Mouse (Mus musculus) kidney, adult 2 months (tissue): ENCODE results near the gene Fam53b. TPM values are rescaled to one million over a fixed set of nuclear protein-coding genes. Genes with fewer than 3 reads are reported as not detected.
"Not testable (repeated sequence)": the region's sequence is repeated elsewhere in the genome, so short reads cannot be mapped to it uniquely, and the experiment has no call there.

Source experiments
- DNase-seq: peaks from one replicate; pipeline ENCODE4 v3.0.0; 2021
- H3K27ac ChIP-seq: fragments of 200-500 bp; 2 replicates; pipeline ENCODE4 v1.5.1; 2012; ENCODE audit warnings: low read depth, low read length, control low read depth, inconsistent platforms; ENCODE audit not compliant: insufficient read depth
- H3K27me3 ChIP-seq: fragments of 200-500 bp; replicated peaks from 2 replicates; pipeline ENCODE4 v1.6.1; 2012; ENCODE audit warnings: mild to moderate bottlenecking, moderate library complexity, low read length, inconsistent platforms; ENCODE audit not compliant: control insufficient read depth, insufficient read depth
- H3K36me3 ChIP-seq: fragments of 200-500 bp; 2 replicates; pipeline ENCODE4 v1.6.1; 2012; ENCODE audit warnings: mild to moderate bottlenecking, moderate library complexity, low read length, inconsistent platforms; ENCODE audit not compliant: control insufficient read depth, insufficient read depth
- H3K4me1 ChIP-seq: fragments of 200-500 bp; 2 replicates; pipeline ENCODE4 v1.6.1; 2011; ENCODE audit warnings: low read length; ENCODE audit not compliant: control insufficient read depth, insufficient read depth
- H3K4me3 ChIP-seq: fragments of 200-500 bp; 2 replicates; pipeline ENCODE4 v1.5.1; 2011; ENCODE audit warnings: mild to moderate bottlenecking, low read depth, low read length, control low read depth; ENCODE audit not compliant: insufficient read depth
- CTCF ChIP-seq: fragments of 200-500 bp; conservative IDR thresholded peaks from 2 replicates; pipeline ENCODE4 v1.5.1; 2011; ENCODE audit warnings: low read depth, mild to moderate bottlenecking, control low read depth, low read length, moderate library complexity, mixed read lengths; ENCODE audit not compliant: insufficient read depth, insufficient read length
- POLR2A ChIP-seq: fragments of 200-500 bp; IDR thresholded peaks from one replicate; pipeline ENCODE4 v1.6.1; 2011; ENCODE audit warnings: low read depth, low read length, control low read depth
- WGBS: fragments of 180-500 bp; shearing (Covaris S2); methylation state at CpG from one replicate; pipeline ENCODE4 v1.1.7; 2018; 5-methylcytosine and 5-hydroxymethylcytosine counted together
- polyA plus RNA-seq: library from polyadenylated mRNA; depleted of rRNA; stranded (reverse); fragments of >200 nt; gene quantifications from 2 replicates; pipeline ENCODE4 v1.2.3, GENCODE M21; 2012; rRNA removed

Fam53b gene
- polyA plus RNA-seq, 1 experiment, result 29.3 TPM

- Histone ChIP-seq H3K4me3 (no peak overlapping the region), H3K36me3 (no peaks in the 10 kb centered on the region), H3K27me3 (no peaks in the 10 kb centered on the region), H3K27ac (peak overlapping the region; percentile 87), H3K4me1 (peaks cover 12% of the 10 kb centered on the region)
- 68% methylated on average over 20 of the region's 20 CpGs for WGBS
- peak; percentile 83 for DNase-seq
- TF ChIP-seq CTCF (no peak), POLR2A (no peak)
Measured at GRCm38 (mm10) chr7:132669999-132670862, 143.5 kb downstream of the Fam53b start.

- no peaks in the 10 kb centered on the region for H3K27me3 ChIP-seq
- TF ChIP-seq POLR2A (no peak), CTCF (no peak)
- no peak overlapping the region for H3K4me3 ChIP-seq
- DNase-seq, result peak; percentile 85
- WGBS, result 74% methylated on average over 2 of the region's 2 CpGs
- peak overlapping the region; percentile 87 for H3K27ac ChIP-seq
- peaks cover 8% of the 10 kb centered on the region for H3K4me1 ChIP-seq
- H3K36me3 ChIP-seq, result no peaks in the 10 kb centered on the region
Measured at GRCm38 (mm10) chr7:132668604-132669003, 145.1 kb downstream of the Fam53b start.

- Histone ChIP-seq H3K4me1 (peaks cover 8% of the 10 kb centered on the region), H3K27me3 (no peaks in the 10 kb centered on the region), H3K36me3 (no peaks in the 10 kb centered on the region), H3K4me3 (no peak overlapping the region), H3K27ac (no peak overlapping the region)
- TF ChIP-seq CTCF (no peak), POLR2A (no peak)
- 96% methylated on average over 4 of the region's 4 CpGs for WGBS
- DNase-seq, result no peak
Measured at GRCm38 (mm10) chr7:132666516-132666915, 147.2 kb downstream of the Fam53b start.

GRCm38 (mm10) chr7:132665664-132666382 lies 147.9 kb downstream of the Fam53b start:
- H3K4me3 ChIP-seq, result no peak overlapping the region
- no peak for DNase-seq
- no peaks in the 10 kb centered on the region for H3K36me3 ChIP-seq
- peaks cover 5% of the 10 kb centered on the region for H3K4me1 ChIP-seq
- TF ChIP-seq CTCF (no peak), POLR2A (no peak)
- H3K27ac ChIP-seq, result no peak overlapping the region
- H3K27me3 ChIP-seq, result no peaks in the 10 kb centered on the region
- WGBS, result 92% methylated on average over 8 of the region's 8 CpGs

GRCm38 (mm10) chr7:132664815-132665214 lies 148.9 kb downstream of the Fam53b start:
- 81% methylated on average over 6 of the region's 6 CpGs for WGBS
- Histone ChIP-seq H3K4me3 (no peak overlapping the region), H3K27me3 (no peaks in the 10 kb centered on the region), H3K36me3 (no peaks in the 10 kb centered on the region), H3K27ac (no peak overlapping the region), H3K4me1 (no peaks in the 10 kb centered on the region)
- TF ChIP-seq CTCF (no peak), POLR2A (no peak)
- DNase-seq, result no peak

- H3K4me3 ChIP-seq, H3K4me1 ChIP-seq, DNase-seq, H3K27me3 ChIP-seq, H3K27ac ChIP-seq, H3K36me3 ChIP-seq: not testable (repeated sequence)
- WGBS, result 68% methylated on average over 6 of the region's 6 CpGs
Measured at GRCm38 (mm10) chr7:132662831-132663230, 150.9 kb downstream of the Fam53b start.

Other genes starting within 250 kb of the Fam53b start
- 399 and 457 TPM in 2 replicates for gene Oat, start 237.5 kb downstream of the Fam53b start, polyA plus RNA-seq
- gene Nkx1-2, start 214.2 kb downstream of the Fam53b start, polyA plus RNA-seq, result not detected in 2 replicates
- gene Lhpp, start 203.2 kb downstream of the Fam53b start, polyA plus RNA-seq, result 9.3 and 10.1 TPM in 2 replicates
- 7.7 and 13.0 TPM in 2 replicates for gene Eef1akmt2, start 38.8 kb upstream of the Fam53b start, polyA plus RNA-seq
- 15.7 and 17.9 TPM in 2 replicates for gene Abraxas2, start 45.3 kb upstream of the Fam53b start, polyA plus RNA-seq
- 6.8 and 8.2 TPM in 2 replicates for gene Zranb1, start 117.3 kb upstream of the Fam53b start, polyA plus RNA-seq